Mouse (Mus musculus) megakaryocyte, embryonic 14.5 days (primary cell): Measurements from ENCODE around the gene Cyb5b.

Source experiments
- FLI1 ChIP-seq: IDR thresholded peaks from 2 replicates; pipeline ENCODE4 v1.6.1; 2012; ENCODE audit warnings: low read length, inconsistent platforms, mixed read lengths
- GATA1 ChIP-seq: IDR thresholded peaks from 3 replicates; pipeline ENCODE4 v1.6.1; 2012; ENCODE audit warnings: mixed read lengths, low read length, inconsistent platforms, borderline replicate concordance

GRCm38 (mm10) chr8:107114150-107115007 lies 36.1 kb upstream of the Cyb5b start:
- TF ChIP-seq GATA1 (no peak), FLI1 (no peak)
